Mouse (Mus musculus) MEL (cell line): ENCODE data around the gene Hist1h3e. TPM values are rescaled to one million over a fixed set of nuclear protein-coding genes. Genes with fewer than 3 reads are reported as not detected.
A peak's percentile ranks its signal among the peaks of the same experiment; 100 is the strongest.

Experiments used
- DNase-seq: peaks from one replicate; pipeline ENCODE4 v3.0.0; 2011; ENCODE audit warnings: low read depth, low spot score
- H3K27ac ChIP-seq: 2 replicates; pipeline ENCODE4 v1.5.1; 2012; ENCODE audit warnings: low read depth, mild to moderate bottlenecking, control low read depth, low read length, moderate library complexity; ENCODE audit not compliant: control insufficient read depth
- H3K27me3 ChIP-seq, 2 experiments: fragments of 150-350 bp in 1 of 2; sonication (generic) in 1 of 2; 2 replicates each; pipeline ENCODE4 v1.6.1; 2012; ENCODE audit warnings: low read length in 2 of 2, mild to moderate bottlenecking in 2 of 2, improper control_type of control experiment in 1 of 2, moderate library complexity in 1 of 2; ENCODE audit not compliant: insufficient read depth in 2 of 2, control insufficient read depth in 1 of 2
- H3K36me3 ChIP-seq, 2 experiments: 2 replicates each; pipeline ENCODE4 v1.6.1; 2012 to 2014; ENCODE audit warnings: low read length in 2 of 2, improper control_type of control experiment in 1 of 2, inconsistent platforms in 1 of 2, mild to moderate bottlenecking in 1 of 2; ENCODE audit not compliant: insufficient read depth in 2 of 2, control insufficient read depth in 1 of 2
- H3K4me1 ChIP-seq, 2 experiments: fragments of 150-350 bp in 1 of 2; sonication (generic) in 1 of 2; 2 replicates each; pipeline ENCODE4 v1.6.1; 2012; ENCODE audit warnings: low read length in 2 of 2, improper control_type of control experiment in 1 of 2, mild to moderate bottlenecking in 1 of 2; ENCODE audit not compliant: insufficient read depth in 2 of 2, control insufficient read depth in 1 of 2
- H3K4me3 ChIP-seq, 2 experiments: fragments of 150-350 bp in 1 of 2; sonication (generic) in 1 of 2; 2 replicates each; pipeline ENCODE4 v1.5.1; 2012; ENCODE audit warnings: low read depth in 2 of 2, low read length in 2 of 2, mild to moderate bottlenecking in 2 of 2, moderate library complexity in 2 of 2, control low read depth in 1 of 2, improper control_type of control experiment in 1 of 2; ENCODE audit not compliant: control insufficient read depth in 1 of 2, insufficient read depth in 1 of 2
- H3K79me2 ChIP-seq: 2 replicates; pipeline ENCODE4 v1.6.1; 2012; ENCODE audit warnings: mild to moderate bottlenecking, low read length, moderate library complexity; ENCODE audit not compliant: control insufficient read depth, poor library complexity, insufficient read depth
- H3K9ac ChIP-seq: 2 replicates; pipeline ENCODE4 v1.6.1; 2012; ENCODE audit warnings: low read depth, mild to moderate bottlenecking, control low read depth, low read length, moderate library complexity; ENCODE audit not compliant: control insufficient read depth, poor library complexity, severe bottlenecking
- H3K9me3 ChIP-seq: fragments of 150-350 bp; sonication (generic); replicated peaks from 2 replicates; pipeline ENCODE4 v1.6.1; 2012; ENCODE audit warnings: mild to moderate bottlenecking, low read length, improper control_type of control experiment, moderate library complexity; ENCODE audit not compliant: insufficient read depth
- CHD2 ChIP-seq: IDR thresholded peaks from 2 replicates; pipeline ENCODE4 v1.6.1; 2011; ENCODE audit warnings: low read length, improper control_type of control experiment
- CTCF ChIP-seq, 3 experiments: IDR thresholded peaks in 2 of 3; conservative IDR thresholded peaks in 1 of 3; 2 replicates each; pipeline ENCODE4 v1.5.1; 2011 to 2012; ENCODE audit warnings: low read length in 3 of 3, low read depth in 2 of 3, mild to moderate bottlenecking in 2 of 3, improper control_type of control experiment in 1 of 3, inconsistent platforms in 1 of 3, mixed read lengths in 1 of 3, moderate library complexity in 1 of 3; ENCODE audit not compliant: control insufficient read depth in 1 of 3, insufficient read depth in 1 of 3, poor library complexity in 1 of 3, severe bottlenecking in 1 of 3
- GABPA ChIP-seq: IDR thresholded peaks from 2 replicates; pipeline ENCODE4 v1.6.1; 2012; ENCODE audit warnings: low read depth, mild to moderate bottlenecking, inconsistent platforms, low read length, improper control_type of control experiment, moderate library complexity
- GATA1 ChIP-seq: IDR thresholded peaks from 2 replicates; pipeline ENCODE4 v1.6.1; 2011; ENCODE audit warnings: low read depth, low read length, improper control_type of control experiment
- JUND ChIP-seq: IDR thresholded peaks from 2 replicates; pipeline ENCODE4 v1.6.1; 2011; ENCODE audit warnings: low read depth, mild to moderate bottlenecking, improper control_type of control experiment, low read length
- MAFK ChIP-seq: IDR thresholded peaks from 2 replicates; pipeline ENCODE4 v1.6.1; 2011; ENCODE audit warnings: low read depth, mild to moderate bottlenecking, low read length, improper control_type of control experiment, borderline replicate concordance
- MAX ChIP-seq: IDR thresholded peaks from 2 replicates; pipeline ENCODE4 v1.6.1; 2011; ENCODE audit warnings: low read length, improper control_type of control experiment
- MEF2A ChIP-seq: IDR thresholded peaks from 2 replicates; pipeline ENCODE4 v1.6.1; 2014; ENCODE audit warnings: low read depth, mild to moderate bottlenecking, inconsistent platforms, low read length, improper control_type of control experiment; ENCODE audit not compliant: poor library complexity, insufficient replicate concordance, severe bottlenecking; ENCODE audit errors: extremely low read depth
- NELFE ChIP-seq: IDR thresholded peaks from 2 replicates; pipeline ENCODE4 v1.6.1; 2011; ENCODE audit warnings: low read depth, low read length, improper control_type of control experiment
- POLR2A ChIP-seq, 2 experiments: IDR thresholded peaks; 2 replicates each; pipeline ENCODE4 v1.6.1; 2011 to 2012; ENCODE audit warnings: low read length in 2 of 2, mild to moderate bottlenecking in 2 of 2, control low read depth in 1 of 2, improper control_type of control experiment in 1 of 2, low read depth in 1 of 2, moderate library complexity in 1 of 2; ENCODE audit not compliant: control insufficient read depth in 1 of 2, insufficient read depth in 1 of 2, poor library complexity in 1 of 2
- POLR2AphosphoS5 ChIP-seq: IDR thresholded peaks from 2 replicates; pipeline ENCODE4 v1.6.1; 2012; ENCODE audit warnings: low read depth, borderline replicate concordance, mild to moderate bottlenecking, inconsistent platforms, low read length, moderate library complexity, mixed read lengths
- SIN3A ChIP-seq: IDR thresholded peaks from 2 replicates; pipeline ENCODE4 v1.6.1; 2012; ENCODE audit warnings: low read length, improper control_type of control experiment, inconsistent platforms
- TBP ChIP-seq: IDR thresholded peaks from 2 replicates; pipeline ENCODE4 v1.8.0; 2011; ENCODE audit warnings: low read depth, low read length, improper control_type of control experiment
- ZMIZ1 ChIP-seq: IDR thresholded peaks from 2 replicates; pipeline ENCODE4 v1.6.1; 2012; ENCODE audit warnings: low read depth, mild to moderate bottlenecking, inconsistent platforms, low read length, improper control_type of control experiment, moderate library complexity
- ZNF384 ChIP-seq: IDR thresholded peaks from 2 replicates; pipeline ENCODE4 v1.6.1; 2012; ENCODE audit warnings: low read depth, mild to moderate bottlenecking, inconsistent platforms, low read length, improper control_type of control experiment
- polyA plus RNA-seq, 2 experiments: library from polyadenylated mRNA; stranded (reverse) in 1 of 2; unstranded in 1 of 2; fragments of >175 nt in 1 of 2; fragments of >200 nt in 1 of 2; gene quantifications; 2 replicates each; pipeline versions ENCODE4 v1.2.1 to v1.2.4; 2012; ENCODE audit warnings: low replicate concordance in 2 of 2, low read depth in 1 of 2; ENCODE audit not compliant: insufficient read length in 2 of 2, insufficient read depth in 1 of 2, missing spikeins in 1 of 2
- total RNA-seq: library from RNA; depleted of rRNA; stranded (reverse); fragments of 300-350 nt; gene quantifications from 2 replicates; pipeline ENCODE4 v1.2.3, GENCODE M21; 2012

The Hist1h3e gene
- total and polyA plus RNA-seq, 3 experiments, result 4.5 to 1,049 TPM; not detected in 1

GRCm38 (mm10) chr13:23585029-23585441 is 22.9 kb upstream of the Hist1h3e start:
- TF ChIP-seq POLR2A (IDR thresholded peaks at IDR 0.05; ENCODE audit: control insufficient read depth in 1 of 2, insufficient read depth in 1 of 2, low read depth in 1 of 2, low read length in 2 of 2, poor library complexity in 1 of 2) (peak in 1 of 2 experiments; percentile 79; a peak in 3 of 4 replicates), ZNF384 (no peak), ZMIZ1 (no peak), POLR2AphosphoS5 (0 out of 2 replicates have a peak, but pooled peaks have one; percentile 97), MAX (no peak)
- H3K4me3 ChIP-seq, result peak overlapping the region; percentile 51 to 60
- DNase-seq, result peak; percentile 91
- peak overlapping the region; percentile 80 for H3K9ac ChIP-seq
- no peaks in the 10 kb centered on the region for H3K27me3 ChIP-seq
- peaks cover 0 to 37% of the 10 kb centered on the region in 2 experiments; a peak in 2 of 4 replicates for H3K36me3 ChIP-seq
- H3K79me2 ChIP-seq, result no peaks in the 10 kb centered on the region; the same call in 1 of the 2 replicates
- H3K9me3 ChIP-seq, result no peaks in the 10 kb centered on the region
- H3K4me1 ChIP-seq, result peaks cover 0 to 10% of the 10 kb centered on the region in 2 experiments; a peak in 2 of 4 replicates
- H3K27ac ChIP-seq, result peak overlapping the region; percentile 98

GRCm38 (mm10) chr13:23584331-23584730 is 22.2 kb upstream of the Hist1h3e start:
- Histone ChIP-seq H3K4me1 (peaks cover 0 to 10% of the 10 kb centered on the region in 2 experiments; a peak in 2 of 4 replicates), H3K79me2 (no peaks in the 10 kb centered on the region; the same call in 1 of the 2 replicates), H3K36me3 (peaks cover 0 to 37% of the 10 kb centered on the region in 2 experiments; a peak in 2 of 4 replicates), H3K27ac (peak overlapping the region; percentile 98), H3K9ac (peak overlapping the region; percentile 80), H3K9me3 (no peaks in the 10 kb centered on the region), H3K27me3 (no peaks in the 10 kb centered on the region), H3K4me3 (peak overlapping the region; percentile 51 to 60)
- peak; percentile 73 for DNase-seq
- TF ChIP-seq ZNF384 (no peak), TBP (0 out of 2 replicates have a peak, but pooled peaks have one; percentile 35)

GRCm38 (mm10) chr13:23583387-23584068 is 21.4 kb upstream of the Hist1h3e start:
- H3K9me3 ChIP-seq, result no peaks in the 10 kb centered on the region
- H3K27ac ChIP-seq, result peak overlapping the region; percentile 83
- TF ChIP-seq CHD2 (no peak), SIN3A (no peak), ZNF384 (no peak), TBP (no peak), CTCF (IDR thresholded peaks at IDR 0.05 in 2 of 3, conservative IDR thresholded peaks at IDR 0.05 in 1 of 3; ENCODE audit: control insufficient read depth in 1 of 3, insufficient read depth in 1 of 3, low read depth in 2 of 3, low read length in 3 of 3, poor library complexity in 1 of 3, severe bottlenecking in 1 of 3) (no peak), GABPA (no peak), GATA1 (no peak), MEF2A (no peak), MAFK (no peak), NELFE (no peak), JUND (no peak)
- TF ChIP-seq, all 39 proteins: peak for 0
- Histone ChIP-seq H3K4me3 (no peak overlapping the region), H3K36me3 (peaks cover 0 to 40% of the 10 kb centered on the region in 2 experiments; a peak in 2 of 4 replicates), H3K79me2 (no peaks in the 10 kb centered on the region; the same call in 1 of the 2 replicates), H3K27me3 (no peaks in the 10 kb centered on the region), H3K9ac (peak overlapping the region; percentile 80), H3K4me1 (peaks cover 0 to 10% of the 10 kb centered on the region in 2 experiments; a peak in 2 of 4 replicates)
- DNase-seq, result peak; percentile 50
